Mouse (Mus musculus) testis, adult 2 months (tissue): ENCODE results near the gene Fam78a.

ENCODE experiments used
- CTCF ChIP-seq: fragments of 200-500 bp; IDR thresholded peaks from 2 replicates; pipeline ENCODE4 v1.5.1; 2012; ENCODE audit warnings: low read depth, mild to moderate bottlenecking, inconsistent platforms, low read length, moderate library complexity; ENCODE audit not compliant: control insufficient read depth, insufficient read depth, insufficient replicate concordance
- POLR2A ChIP-seq: fragments of 200-500 bp; IDR thresholded peaks from 2 replicates; pipeline ENCODE4 v1.6.1; 2012; ENCODE audit warnings: low read depth, mild to moderate bottlenecking, inconsistent platforms, low read length, moderate library complexity; ENCODE audit not compliant: control insufficient read depth

DNA sequence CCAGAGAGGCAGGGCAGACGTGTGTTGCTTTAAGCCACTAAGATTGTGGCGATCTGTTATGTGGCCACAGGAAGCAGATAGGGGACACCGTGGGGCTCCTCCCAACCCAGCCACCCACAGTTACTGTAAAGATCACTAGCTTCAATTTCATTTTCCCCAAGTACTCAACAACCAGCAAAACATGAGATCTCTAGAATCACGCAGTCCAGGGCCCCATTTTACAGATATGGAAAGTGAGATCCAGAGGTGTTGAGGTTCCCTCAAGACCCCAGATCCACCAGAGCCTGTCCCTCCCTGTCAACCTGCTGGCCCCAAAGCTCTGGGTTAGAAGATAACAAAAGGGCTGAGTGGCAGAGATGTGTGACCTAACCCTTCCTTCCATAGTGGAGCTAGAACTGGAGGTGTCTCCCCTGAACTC, 31.2 kb upstream of the Fam78a start:
- TF ChIP-seq POLR2A: no peak
- TF ChIP-seq CTCF: no peak
